Mouse (Mus musculus) kidney, postnatal 10 days (tissue): ENCODE data around the gene Acsf3.

Experiments
- DNase-seq: peaks from one replicate; pipeline ENCODE4 v3.0.0; 2021; ENCODE audit warnings: mixed read lengths

Acsf3 gene

GRCm38 (mm10) chr8:122853340-122853771, 78.1 kb downstream of the Acsf3 start:
- no peak for DNase-seq

- no peak for DNase-seq
Observed at GRCm38 (mm10) chr8:122854388-122854787, 79.1 kb downstream of the Acsf3 start.

GRCm38 (mm10) chr8:122855123-122855522, 79.8 kb downstream of the Acsf3 start:
- DNase-seq: no peak

- DNase-seq: no peak
Observed at GRCm38 (mm10) chr8:122856288-122856687, 81.0 kb downstream of the Acsf3 start.

DNA sequence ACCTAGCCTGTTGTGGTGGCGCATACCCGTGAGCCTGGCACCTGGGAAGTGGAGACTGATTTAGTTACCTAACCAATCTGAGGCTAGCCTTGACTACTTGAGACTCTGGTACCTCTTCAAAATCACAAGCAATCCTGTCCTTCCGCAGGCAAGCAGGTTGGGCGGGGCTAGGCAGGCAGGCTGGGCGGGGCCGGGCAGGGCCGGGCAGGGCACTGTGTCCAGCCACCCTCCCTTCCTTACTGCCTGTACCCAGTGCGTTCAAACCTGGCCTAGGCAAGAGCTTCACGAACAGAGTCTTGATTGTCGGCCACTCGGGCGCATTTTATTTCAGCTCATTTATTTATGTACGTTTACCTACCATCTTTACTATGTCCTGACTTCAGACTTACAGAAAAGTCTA, 84.6 kb downstream of the Acsf3 start:
- no peak for DNase-seq

- DNase-seq: no peak
Observed at GRCm38 (mm10) chr8:122864719-122865129, 89.4 kb downstream of the Acsf3 start.

- DNase-seq: peak; percentile 27
Observed at GRCm38 (mm10) chr8:122865441-122865840, 90.2 kb downstream of the Acsf3 start.

- DNase-seq: no peak
Observed at GRCm38 (mm10) chr8:122866231-122866630, 90.9 kb downstream of the Acsf3 start.
